1 mouse cellular context compared by ENCODE assay signal in the genomic region with DNA sequence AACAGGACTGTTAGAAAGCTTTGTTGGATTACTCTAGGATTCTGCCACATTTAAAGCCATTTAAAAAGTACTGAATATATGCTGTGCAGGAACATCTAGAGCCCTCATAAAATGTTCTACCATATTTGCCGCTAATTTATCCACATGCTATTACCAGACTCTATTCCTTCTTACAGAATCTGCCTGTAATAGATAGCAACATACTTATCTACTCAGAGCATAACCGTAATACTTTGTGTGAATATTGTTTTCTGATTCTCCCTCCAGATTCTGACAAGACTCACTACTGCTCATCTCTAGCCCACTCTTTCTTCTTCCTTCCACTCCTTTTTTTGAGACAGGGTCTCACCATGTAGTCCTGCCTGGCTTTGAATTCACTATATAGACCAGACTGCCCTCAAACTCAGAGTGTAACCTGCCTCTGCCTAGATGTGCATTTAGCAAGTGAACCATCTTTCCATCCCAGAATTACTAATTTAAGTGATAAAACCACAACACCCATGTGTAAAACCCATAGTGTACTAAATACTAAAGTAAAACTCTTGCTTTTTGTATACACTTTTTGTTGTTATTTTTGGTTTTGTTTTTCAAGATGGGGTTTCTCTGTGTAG.
A peak's percentile ranks its signal among the peaks of the same experiment; 100 is the strongest.
TF ChIP-seq lines count a peak whose summit lies in the region.

No protein-coding gene starts in this region.

TF ChIP-seq in MEL, 35 proteins besides CTCF, POLR2A, EP300 and RAD21 (continued from another document):
- 0 out of 2 replicates have a peak, but pooled peaks have one; percentile 7 for TF ChIP-seq E2F4 (IDR thresholded peaks at IDR 0.05; ENCODE audit: borderline replicate concordance, low read depth, low read length)
- TF ChIP-seq POLR2AphosphoS5 (IDR thresholded peaks at IDR 0.05; ENCODE audit: borderline replicate concordance, low read depth, low read length): no peak
- TF ChIP-seq GABPA (IDR thresholded peaks at IDR 0.05; ENCODE audit: low read depth, low read length): no peak
- no peak for TF ChIP-seq USF2 (IDR thresholded peaks at IDR 0.05; ENCODE audit: borderline replicate concordance in 1 of 2, insufficient read depth in 1 of 2, low read depth in 1 of 2, low read length in 2 of 2)
- TF ChIP-seq MEF2A (IDR thresholded peaks at IDR 0.05; ENCODE audit: extremely low read depth, insufficient replicate concordance, low read depth, low read length, poor library complexity, severe bottlenecking): no peak
- TF ChIP-seq JUND (IDR thresholded peaks at IDR 0.05; ENCODE audit: low read depth, low read length): no peak
- TF ChIP-seq UBTF (IDR thresholded peaks at IDR 0.05; ENCODE audit: borderline replicate concordance, insufficient read depth, low read depth, low read length): no peak
- TF ChIP-seq GATA1 (IDR thresholded peaks at IDR 0.05; ENCODE audit: low read depth, low read length): peak; percentile 86
- TF ChIP-seq ETS1 (IDR thresholded peaks at IDR 0.05; ENCODE audit: low read depth, low read length): peak; percentile 67
- TF ChIP-seq TAL1 (IDR thresholded peaks at IDR 0.05; ENCODE audit: low read length): peak; percentile 33
- TF ChIP-seq MYB (IDR thresholded peaks at IDR 0.05; ENCODE audit: low read depth, low read length): peak; percentile 25; the same call in 1 of the 2 replicates
- no peak for TF ChIP-seq CHD2 (IDR thresholded peaks at IDR 0.05; ENCODE audit: low read length)
- TF ChIP-seq TBP (IDR thresholded peaks at IDR 0.05; ENCODE audit: low read depth, low read length): no peak
- no peak for TF ChIP-seq MAFK (IDR thresholded peaks at IDR 0.05; ENCODE audit: borderline replicate concordance, low read depth, low read length)
